Mouse (Mus musculus) heart, adult 8-10 months (tissue): ENCODE measurements around the gene Gm10944. TPM values are rescaled to one million over a fixed set of nuclear protein-coding genes. Genes with fewer than 3 reads are reported as not detected.

Experiments
- DNase-seq: peaks from one replicate; pipeline ENCODE4 v3.0.0; 2022; ENCODE audit warnings: low spot score
- total RNA-seq, 4 experiments: library from RNA; stranded (reverse); gene quantifications; 2 replicates each; pipeline ENCODE4 v1.2.4; 2022

The Gm10944 gene
- total RNA-seq, result not detected

DNA sequence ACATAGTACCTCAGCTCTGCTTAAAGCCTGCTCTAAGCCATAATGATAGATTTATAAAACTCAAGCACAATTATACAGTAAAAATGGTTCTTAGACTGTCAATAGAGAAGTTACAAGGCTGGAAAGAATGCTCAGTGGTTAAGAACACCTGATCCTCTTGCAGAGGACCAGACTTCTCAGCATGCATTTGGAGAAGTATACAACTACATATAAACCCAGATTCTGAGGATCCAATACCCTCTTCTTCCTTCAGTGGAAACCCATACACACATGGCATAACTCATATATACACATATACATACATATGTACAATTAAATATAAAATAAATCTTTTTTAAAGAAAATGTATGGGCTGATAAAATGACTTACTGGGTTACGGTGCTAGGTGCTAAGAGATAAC is at the start of gene Gm10944:
Gene Gm10944, plus strand, starts transcription at position 301 of the 400 bp plus-strand sequence.
- no peak for DNase-seq

DNA sequence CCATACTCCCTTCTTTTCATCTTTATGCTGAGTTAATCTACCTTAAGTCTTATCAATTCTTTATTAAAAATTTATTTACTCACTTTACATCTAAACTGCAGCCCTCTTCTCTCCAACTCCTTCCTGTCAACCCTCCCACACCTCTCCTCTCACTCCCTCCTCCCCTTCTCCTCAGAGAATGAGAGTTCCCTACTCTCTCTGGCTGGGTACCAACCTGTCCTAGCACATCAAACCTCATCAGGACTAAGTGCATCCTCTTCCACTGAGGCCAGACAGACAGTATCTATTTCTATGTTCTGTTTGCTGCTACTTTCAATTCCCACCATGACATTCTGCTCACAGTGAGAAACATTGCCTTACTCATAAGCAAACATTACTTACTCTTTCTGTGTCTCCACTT is 25.2 kb upstream of the Gm10944 start:
- DNase-seq, result no peak

DNA sequence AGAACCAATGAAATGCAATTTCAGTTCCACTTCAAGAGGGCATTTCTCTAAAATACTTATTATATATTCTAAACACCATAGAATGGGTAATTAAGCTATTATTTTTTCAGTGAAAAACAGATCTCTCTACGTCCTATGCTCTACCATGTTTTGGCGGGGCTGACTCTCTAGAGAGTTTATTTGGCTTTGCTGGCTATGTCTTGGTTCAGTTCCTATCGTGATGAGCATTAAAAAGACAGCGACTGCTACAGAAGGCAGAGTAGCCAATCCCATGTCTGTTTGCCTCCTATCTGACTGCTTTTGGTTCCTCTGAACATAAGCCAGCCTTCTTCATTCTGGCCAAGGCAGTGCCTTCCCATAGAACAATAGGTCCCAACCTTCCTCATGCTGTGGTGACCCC is 24.5 kb upstream of the Gm10944 start:
- no peak for DNase-seq

DNA sequence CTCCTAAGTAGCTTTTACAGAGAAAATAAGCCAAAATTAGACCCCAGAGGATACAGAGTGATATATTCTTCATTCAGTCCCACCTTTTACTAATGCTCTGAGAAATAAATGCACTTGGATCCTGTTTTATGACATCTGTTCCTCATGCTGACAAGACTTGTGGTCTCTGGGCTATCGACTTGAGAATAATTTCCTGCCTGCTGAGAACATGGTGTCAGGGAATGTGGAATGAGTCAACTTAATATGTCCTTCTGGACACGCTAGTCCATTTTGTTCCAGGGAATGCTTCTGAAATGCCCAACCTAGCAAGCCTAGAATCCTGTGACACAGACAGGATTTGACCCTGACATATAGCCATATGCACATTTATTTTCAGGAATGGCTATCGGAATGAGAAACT is 22.0 kb upstream of the Gm10944 start:
- DNase-seq, result no peak

DNA sequence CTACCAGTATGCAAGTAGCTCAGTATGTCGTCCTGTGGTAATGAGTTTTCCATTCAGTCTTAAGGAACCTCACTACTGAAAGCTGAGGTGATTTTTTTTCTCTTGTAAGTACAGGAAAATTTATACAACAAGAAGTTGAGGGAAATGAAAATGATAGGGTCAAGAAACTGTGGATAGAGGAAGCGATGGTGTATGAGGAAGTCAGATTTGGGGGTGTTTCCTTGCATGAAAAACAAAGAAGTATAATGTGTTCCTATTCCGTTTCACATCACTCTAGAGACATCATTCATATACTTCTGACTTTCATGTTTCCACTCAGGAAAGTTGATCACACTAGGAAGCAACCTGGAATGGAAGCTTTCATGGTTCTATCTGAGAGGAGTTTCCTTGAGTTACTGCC is 21.2 kb upstream of the Gm10944 start:
- DNase-seq, result no peak

DNA sequence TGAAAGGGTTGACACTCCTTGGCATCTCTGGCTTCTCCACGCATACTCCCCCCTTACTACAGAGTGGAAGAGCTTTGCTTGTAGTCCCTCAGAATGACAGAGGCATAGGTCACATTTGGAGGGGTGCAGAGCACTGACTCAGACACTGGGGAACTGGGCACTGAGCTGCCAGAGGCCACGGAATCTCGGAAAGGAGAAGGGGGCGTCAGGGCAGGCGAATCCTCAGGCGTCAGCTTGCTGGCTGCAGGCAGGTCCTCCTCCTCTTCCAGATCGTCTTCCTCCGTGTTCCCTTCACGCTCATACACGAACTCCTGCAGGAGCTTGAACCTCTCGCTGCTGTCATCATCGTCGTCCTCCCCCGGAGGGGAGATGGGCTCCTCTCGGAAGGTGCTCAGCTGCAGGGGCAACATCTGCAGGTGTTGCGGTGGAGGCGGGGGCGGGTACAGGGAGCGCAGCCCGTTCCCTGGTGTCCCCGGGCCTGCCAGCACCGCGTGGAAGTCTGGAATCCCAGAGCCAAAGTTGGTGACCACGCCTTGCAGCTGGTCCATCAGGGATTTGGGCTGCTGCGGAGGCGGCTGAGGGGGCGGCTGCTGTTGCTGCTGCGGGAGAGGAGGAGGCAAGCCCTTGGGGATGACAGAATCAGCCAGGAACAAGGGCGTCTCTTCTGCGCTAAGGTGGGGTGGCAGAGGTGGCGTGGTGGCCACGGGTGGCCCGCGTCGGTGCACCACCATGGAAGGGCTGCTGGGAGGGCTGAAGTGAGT is 7.9 kb downstream of the Gm10944 start:
- DNase-seq, result no peak

DNA sequence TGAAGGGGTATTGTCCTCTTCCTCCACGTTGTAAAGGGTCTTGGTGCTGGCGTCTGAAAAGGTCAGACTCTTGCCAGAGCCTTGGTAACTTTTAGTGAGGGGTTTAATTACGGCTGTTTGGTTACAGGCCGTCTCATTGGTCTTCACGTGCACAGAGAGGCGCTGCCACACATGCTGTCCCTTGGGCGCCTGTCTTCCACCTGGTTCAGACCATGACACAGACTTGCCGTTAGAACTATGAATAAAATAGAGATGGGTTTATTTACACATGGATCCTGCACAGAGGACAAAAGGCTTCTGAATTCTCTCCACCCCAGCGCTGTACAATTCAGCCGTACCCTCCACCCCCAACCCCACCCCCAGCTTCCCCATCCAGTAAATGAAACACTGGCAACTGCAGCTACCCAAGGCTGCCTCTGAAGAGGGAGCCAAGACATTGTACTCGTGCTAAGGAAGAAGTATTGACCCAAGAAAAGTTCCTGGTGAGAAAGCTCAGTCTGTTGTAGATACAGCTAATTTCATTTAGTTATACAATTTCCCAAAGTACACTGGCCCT is 8.6 kb downstream of the Gm10944 start:
- DNase-seq, result no peak

DNA sequence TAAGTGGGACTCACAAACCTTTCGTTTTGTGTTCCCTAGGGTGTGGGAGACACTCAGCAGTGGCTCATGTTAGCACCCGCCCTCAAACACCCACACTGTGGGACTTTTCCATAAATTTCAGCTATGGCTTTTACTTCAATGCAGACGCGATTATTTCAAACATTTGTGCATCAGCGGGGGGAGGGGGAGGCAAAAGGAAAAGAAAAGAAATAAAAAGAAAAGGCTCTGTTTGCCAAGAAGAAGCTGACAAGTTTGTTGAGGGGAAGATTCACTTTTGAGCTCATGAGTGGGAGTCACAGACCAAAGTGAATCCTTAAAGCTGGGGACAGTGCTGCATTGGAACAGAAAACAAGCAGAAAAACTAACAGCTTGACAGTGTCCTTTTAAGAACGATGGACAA is 16.3 kb downstream of the Gm10944 start:
- DNase-seq, result no peak

DNA sequence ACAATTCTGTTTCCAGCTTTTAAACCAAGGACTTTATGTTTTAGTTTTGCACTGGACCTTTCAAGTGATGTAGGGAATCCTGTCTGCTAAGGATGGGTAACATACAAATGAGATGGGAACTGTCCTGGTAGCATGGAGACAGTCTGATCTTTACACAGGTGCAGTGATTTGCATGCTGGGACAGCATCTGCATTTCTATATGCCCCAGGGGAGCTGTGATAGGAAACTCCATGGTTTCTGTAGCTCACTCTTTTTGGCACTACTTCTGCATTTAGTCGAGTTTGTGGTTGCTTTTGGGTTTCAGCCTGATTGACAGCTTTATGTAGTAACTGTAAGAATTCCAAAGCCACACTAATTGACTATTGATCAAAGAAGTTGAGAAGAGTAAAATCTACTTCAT is 19.8 kb downstream of the Gm10944 start:
- DNase-seq, result no peak

DNA sequence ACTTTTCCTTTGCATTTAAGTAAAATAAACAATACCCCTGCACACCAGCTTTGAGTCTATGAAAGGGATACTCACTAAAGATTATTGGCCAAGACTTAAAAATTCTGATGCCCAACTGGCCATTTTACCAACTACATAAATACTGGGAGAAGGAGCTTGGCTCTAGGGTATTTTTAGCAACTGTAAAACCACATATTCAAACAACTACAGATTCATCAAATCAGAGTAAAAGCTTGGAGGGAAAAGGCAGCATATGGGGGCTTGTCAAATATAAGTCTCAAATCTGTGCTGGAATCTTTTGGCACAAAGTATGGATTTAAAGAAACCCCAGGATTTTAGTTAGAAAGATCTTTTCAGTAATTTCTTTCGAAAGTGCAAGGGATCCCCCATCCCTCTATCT is 20.2 kb downstream of the Gm10944 start:
- DNase-seq, result no peak

DNA sequence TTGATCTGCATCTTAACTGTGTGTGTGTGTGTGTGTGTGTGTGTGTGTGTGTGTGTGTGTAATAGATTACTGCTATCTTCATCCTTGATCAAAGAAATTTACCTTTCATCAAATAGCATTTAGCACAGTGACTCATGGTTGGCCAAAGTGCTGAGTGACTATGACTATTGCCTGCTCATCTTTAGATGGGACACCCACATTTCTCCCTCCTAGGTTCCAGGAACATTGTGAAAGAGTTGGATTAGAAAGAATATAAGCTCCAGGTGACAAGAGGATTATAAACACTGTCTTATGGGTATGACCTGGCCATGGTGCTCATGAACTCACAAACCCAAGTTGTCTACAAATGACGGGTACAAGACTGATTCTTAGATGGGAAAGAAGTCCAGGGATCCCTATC is 26.9 kb downstream of the Gm10944 start:
- DNase-seq, result no peak

DNA sequence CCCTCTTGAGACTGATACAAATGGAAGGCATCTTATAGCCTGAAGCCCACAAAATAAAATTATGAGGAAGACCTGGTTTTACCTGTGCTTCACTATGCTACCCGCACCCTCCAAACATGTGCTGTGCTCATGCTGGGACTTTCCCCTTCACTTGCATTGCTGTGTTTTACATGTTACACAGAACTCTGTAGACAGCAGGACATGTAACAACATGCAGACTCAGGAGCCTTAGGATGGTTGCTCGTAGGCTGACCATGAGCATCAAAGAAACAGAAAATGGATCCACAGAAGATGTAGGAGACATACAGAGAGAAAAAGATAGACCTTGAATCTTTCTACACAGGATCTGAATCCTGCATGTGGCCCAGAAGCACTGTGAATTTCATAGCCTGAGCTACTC is 29.2 kb downstream of the Gm10944 start:
- no peak for DNase-seq

DNA sequence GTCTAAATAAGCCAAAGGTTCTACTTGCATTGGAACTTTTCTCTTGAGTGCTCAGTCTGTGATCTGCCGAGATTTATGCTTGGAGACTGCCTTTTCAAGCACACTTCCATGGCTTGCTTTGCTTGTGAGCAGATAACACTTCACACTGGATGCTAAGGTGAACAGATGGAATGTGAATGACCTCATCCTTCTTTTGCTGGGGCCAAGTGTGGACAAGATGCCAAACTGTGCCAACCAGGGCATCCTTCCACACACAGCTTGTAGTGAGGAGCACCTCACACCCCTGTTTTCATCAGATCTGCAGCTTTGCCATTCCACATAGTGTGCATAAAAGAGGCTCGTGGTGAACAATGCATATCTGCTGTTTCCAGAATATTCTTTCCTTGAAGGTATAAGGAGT is 29.7 kb downstream of the Gm10944 start:
- no peak for DNase-seq

DNA sequence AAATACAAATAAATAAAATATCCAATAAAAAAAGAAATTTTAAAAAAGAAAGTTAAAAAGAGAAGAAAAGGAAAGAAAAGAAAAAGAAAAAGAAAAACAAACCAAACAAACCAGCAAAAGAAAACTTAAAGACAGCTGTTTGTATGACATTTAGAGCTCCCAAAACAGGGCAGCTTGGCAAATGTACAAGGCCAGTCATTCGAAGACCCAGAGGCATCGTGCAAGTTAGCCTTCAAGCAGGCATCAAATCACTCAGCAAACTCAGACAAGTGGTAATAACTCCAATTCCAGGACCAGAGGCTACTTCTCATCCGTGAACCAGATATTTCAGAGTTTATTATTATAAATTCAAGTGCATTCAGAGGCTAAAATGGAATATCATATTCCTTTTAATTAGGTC is 45.4 kb downstream of the Gm10944 start:
- no peak for DNase-seq

Other genes starting within 250 kb of the Gm10944 start
- under 1 TPM in 1 of 4 experiments, not detected in 3; 0.14 TPM for gene Adgb, start 209.0 kb upstream of the Gm10944 start, total RNA-seq
- gene Rab32, start 123.1 kb upstream of the Gm10944 start, total RNA-seq, result 1 to 10 TPM; 1.5 to 3.3 (median 1.8) TPM